8 mouse cellular contexts compared by ENCODE assay signal in the genomic region with DNA sequence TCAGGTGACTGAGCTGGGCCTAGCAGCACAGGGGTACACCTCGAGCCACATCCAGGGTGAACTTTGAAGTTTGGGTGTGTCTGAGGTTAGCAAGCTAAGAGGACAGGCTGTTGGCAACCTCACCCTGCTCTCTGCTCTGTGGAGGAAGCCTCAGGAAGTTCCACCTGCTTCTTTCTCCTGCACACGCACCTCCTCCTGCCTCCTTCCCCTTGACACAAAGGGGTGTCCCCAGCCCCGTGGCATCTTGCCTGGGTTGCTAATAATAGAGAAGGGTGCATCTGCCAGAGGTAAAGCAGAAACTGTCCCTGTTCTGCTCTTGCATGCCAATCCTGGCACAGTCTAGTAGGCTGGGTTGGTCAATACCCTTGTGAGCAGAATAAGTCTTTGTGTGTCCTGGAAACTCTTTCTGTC.
DNase-seq lines count a peak whose midpoint lies in the region; ATAC-seq and TF ChIP-seq lines count a peak whose summit lies in the region.

No protein-coding gene starts in this region.

- no peak overlapping the region for H3K4me2 ChIP-seq in midbrain, postnatal 0 days (ENCODE audit: low read depth, low read length, poor library complexity, severe bottlenecking)
- H3K4me2 ChIP-seq in midbrain, embryonic 16.5 days (ENCODE audit: low read length), result no peak overlapping the region
- H3K4me2 ChIP-seq in stomach, postnatal 0 days (replicated peaks; ENCODE audit: low read depth), result no peak overlapping the region

- no peak for TF ChIP-seq EP300 in stomach, postnatal 0 days (optimal IDR thresholded peaks at IDR 0.05)

- intact Hi-C loops in left cerebral cortex, postnatal 25 days (cut with DNase I), result no loop called here

- no peak for DNase-seq in midbrain, postnatal 0 days (ENCODE audit: low spot score)
- peak; percentile 64 to 69 for DNase-seq in cerebellum, postnatal 14 days
- DNase-seq in kidney, postnatal 14 days, result peak; percentile 56
- peak; percentile 57 for DNase-seq in stomach, postnatal 0 days (ENCODE audit: low spot score)
- no peak for DNase-seq in left cerebral cortex, postnatal 25 days (ENCODE audit: low spot score in 2 of 2)
- DNase-seq in retina, embryonic 14.5 days (ENCODE audit: low spot score), result no peak

- no peak overlapping the region for H3K4me3 ChIP-seq in midbrain, postnatal 0 days (ENCODE audit: low read depth, low read length)
- H3K4me3 ChIP-seq in midbrain, embryonic 16.5 days (ENCODE audit: low read depth, low read length), result no peak overlapping the region
- no peak overlapping the region for H3K4me3 ChIP-seq in stomach, postnatal 0 days (ENCODE audit: low read depth, low read length)

- H3K9me3 ChIP-seq in midbrain, postnatal 0 days (ENCODE audit: low read length), result no peaks in the 10 kb centered on the region
- H3K9me3 ChIP-seq in midbrain, embryonic 16.5 days (replicated peaks; ENCODE audit: control insufficient read depth, low read length, poor library complexity, severe bottlenecking), result no peaks in the 10 kb centered on the region
- H3K9me3 ChIP-seq in stomach, postnatal 0 days (ENCODE audit: control insufficient read depth, low read length), result no peaks in the 10 kb centered on the region

- TF ChIP-seq CTCF in midbrain, postnatal 0 days (IDR thresholded peaks at IDR 0.05), result no peak
- TF ChIP-seq CTCF in stomach, postnatal 0 days (IDR thresholded peaks at IDR 0.05; ENCODE audit: low read depth), result no peak

- no peaks in the 10 kb centered on the region for H3K36me3 ChIP-seq in midbrain, postnatal 0 days (ENCODE audit: insufficient read depth, low read length)
- H3K36me3 ChIP-seq in midbrain, embryonic 16.5 days (ENCODE audit: control insufficient read depth, insufficient read depth, low read length), result no peaks in the 10 kb centered on the region
- no peaks in the 10 kb centered on the region for H3K36me3 ChIP-seq in stomach, postnatal 0 days (ENCODE audit: control insufficient read depth, insufficient read depth, low read length)

- WGBS in midbrain, postnatal 0 days, result 63% methylated on average over 3 of the region's 3 CpGs
- WGBS in midbrain, embryonic 16.5 days, result 74% methylated on average over 3 of the region's 3 CpGs
- WGBS in stomach, postnatal 0 days, result 59% methylated on average over 3 of the region's 3 CpGs

- H3K27me3 ChIP-seq in midbrain, postnatal 0 days (ENCODE audit: insufficient read depth, low read length), result no peaks in the 10 kb centered on the region
- H3K27me3 ChIP-seq in midbrain, embryonic 16.5 days (ENCODE audit: control insufficient read depth, insufficient read depth, low read depth, low read length), result no peaks in the 10 kb centered on the region
- no peaks in the 10 kb centered on the region for H3K27me3 ChIP-seq in stomach, postnatal 0 days (ENCODE audit: control insufficient read depth, insufficient read depth, low read length)

- no peak overlapping the region for H3K9ac ChIP-seq in midbrain, postnatal 0 days (replicated peaks; ENCODE audit: low read length, poor library complexity, severe bottlenecking)
- no peak overlapping the region for H3K9ac ChIP-seq in midbrain, embryonic 16.5 days (ENCODE audit: low read depth, low read length)
- no peak overlapping the region for H3K9ac ChIP-seq in stomach, postnatal 0 days (ENCODE audit: low read length)

- peak overlapping the region; percentile 32; the same call in 1 of the 2 replicates for H3K27ac ChIP-seq in midbrain, postnatal 0 days (ENCODE audit: low read depth, low read length)
- H3K27ac ChIP-seq in midbrain, embryonic 16.5 days (ENCODE audit: low read length), result no peak overlapping the region
- H3K27ac ChIP-seq in stomach, postnatal 0 days (replicated peaks), result peak overlapping the region; percentile 67

- ATAC-seq in midbrain, postnatal 0 days (ENCODE audit: low FRiP score), result no peak
- ATAC-seq in midbrain, embryonic 16.5 days, result no peak
- peak; percentile 53; the same call in 1 of the 2 replicates for ATAC-seq in stomach, postnatal 0 days (ENCODE audit: low FRiP score, low TSS enrichment)
- ATAC-seq in frontal cortex, adult (ENCODE audit: low TSS enrichment), result no peak

- 0 out of 2 replicates have a peak, but pooled peaks cover 6% of the 10 kb centered on the region for H3K4me1 ChIP-seq in midbrain, postnatal 0 days (ENCODE audit: insufficient read depth, low read length)
- peaks cover 14% of the 10 kb centered on the region for H3K4me1 ChIP-seq in midbrain, embryonic 16.5 days (ENCODE audit: control insufficient read depth, insufficient read depth, low read length)
- H3K4me1 ChIP-seq in stomach, postnatal 0 days (replicated peaks; ENCODE audit: control insufficient read depth, insufficient read depth), result peaks cover 11% of the 10 kb centered on the region

Comparison
In these comparisons a context has a peak if more than half of its experiments do, and no peak if none do; other contexts are left out.
1. DNase-seq: peak in cerebellum, postnatal 14 days (2 of 2), kidney, postnatal 14 days (single experiment) and stomach, postnatal 0 days (single experiment); none in midbrain, postnatal 0 days (single experiment), left cerebral cortex, postnatal 25 days (0 of 2) and retina, embryonic 14.5 days (single experiment).